Mouse (Mus musculus) hindbrain, embryonic 15.5 days (tissue): Measurements from ENCODE around the gene Phxr2. TPM values are rescaled to one million over a fixed set of nuclear protein-coding genes. Genes with fewer than 3 reads are reported as not detected.

Source experiments
- ATAC-seq: fragments of 200-750 bp; cut with Nextera tagmentation; 2 replicates; pipeline ENCODE4 v1.8.0; 2017; ENCODE audit warnings: low read depth, moderate number of reproducible peaks, moderate TSS enrichment; ENCODE audit not compliant: low FRiP score
- H3K27ac ChIP-seq: fragments of 300-500 bp; sonication (generic); replicated peaks from 2 replicates; pipeline ENCODE4 v1.5.1; 2015; ENCODE audit warnings: mild to moderate bottlenecking, inconsistent platforms
- H3K27me3 ChIP-seq: fragments of 300-500 bp; sonication (generic); 2 replicates; pipeline ENCODE4 v1.6.1; 2015; ENCODE audit warnings: control low read depth, inconsistent platforms
- H3K36me3 ChIP-seq: fragments of 300-500 bp; sonication (generic); 2 replicates; pipeline ENCODE4 v1.6.1; 2015; ENCODE audit warnings: control low read depth, inconsistent platforms
- H3K4me1 ChIP-seq: fragments of 300-500 bp; sonication (generic); replicated peaks from 2 replicates; pipeline ENCODE4 v1.6.1; 2015; ENCODE audit warnings: control low read depth, inconsistent platforms
- H3K4me2 ChIP-seq: fragments of 300-500 bp; sonication (generic); 2 replicates; pipeline ENCODE4 v1.6.1; 2015; ENCODE audit warnings: moderate library complexity, mild to moderate bottlenecking, inconsistent platforms
- H3K4me3 ChIP-seq: fragments of 300-500 bp; sonication (generic); 2 replicates; pipeline ENCODE4 v1.5.1; 2015; ENCODE audit warnings: mild to moderate bottlenecking, inconsistent platforms
- H3K9ac ChIP-seq: fragments of 300-500 bp; sonication (generic); 2 replicates; pipeline ENCODE4 v1.6.1; 2015; ENCODE audit warnings: inconsistent platforms
- H3K9me3 ChIP-seq: fragments of 300-500 bp; sonication (generic); 2 replicates; pipeline ENCODE4 v1.6.1; 2016; ENCODE audit warnings: control low read depth, inconsistent platforms
- WGBS: fragments of 180-500 bp; shearing (Covaris S2); methylation state at CpG from one replicate; pipeline ENCODE4 v1.1.7; 2015; 5-methylcytosine and 5-hydroxymethylcytosine counted together
- polyA plus RNA-seq: library from polyadenylated mRNA; unstranded; fragments of >200 nt; fragmentation: Nextera tagmentation; extraction: Ambion mirVana; gene quantifications from 2 replicates; pipeline ENCODE4 v1.2.1, GENCODE M21; 2015

Phxr2 gene
- polyA plus RNA-seq, 1 experiment from 2014 or later = not detected

DNA sequence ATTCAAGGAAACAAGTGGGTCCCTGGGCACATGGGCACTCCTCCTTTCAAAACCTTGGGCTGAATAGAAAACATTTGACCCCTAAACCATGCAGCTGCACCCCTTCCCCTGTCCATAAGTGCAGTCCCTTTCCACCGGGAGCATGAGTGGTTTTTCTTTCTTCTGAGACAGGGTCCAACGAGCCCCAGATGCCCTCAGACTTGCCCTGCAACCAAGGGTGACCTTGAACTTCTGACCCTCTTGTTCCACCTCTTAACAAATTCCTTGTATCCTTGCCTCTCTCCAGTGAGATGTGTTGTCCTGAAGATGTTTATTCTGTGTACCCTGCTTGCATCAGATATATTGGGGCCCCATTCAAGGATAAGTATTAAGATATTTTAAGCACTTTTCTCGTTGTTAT is 12.6 kb downstream of the Phxr2 start:
- WGBS = 57% methylated on average over 3 of the region's 3 CpGs
- H3K9ac ChIP-seq = no peak overlapping the region
- no peak overlapping the region for H3K27ac ChIP-seq
- H3K27me3 ChIP-seq = no peaks in the 10 kb centered on the region
- H3K4me1 ChIP-seq = peaks cover 33% of the 10 kb centered on the region
- H3K36me3 ChIP-seq = peaks cover 9% of the 10 kb centered on the region; the same call in 1 of the 2 replicates
- ATAC-seq = no peak
- no peaks in the 10 kb centered on the region for H3K9me3 ChIP-seq
- H3K4me3 ChIP-seq = no peak overlapping the region
- H3K4me2 ChIP-seq = no peak overlapping the region

DNA sequence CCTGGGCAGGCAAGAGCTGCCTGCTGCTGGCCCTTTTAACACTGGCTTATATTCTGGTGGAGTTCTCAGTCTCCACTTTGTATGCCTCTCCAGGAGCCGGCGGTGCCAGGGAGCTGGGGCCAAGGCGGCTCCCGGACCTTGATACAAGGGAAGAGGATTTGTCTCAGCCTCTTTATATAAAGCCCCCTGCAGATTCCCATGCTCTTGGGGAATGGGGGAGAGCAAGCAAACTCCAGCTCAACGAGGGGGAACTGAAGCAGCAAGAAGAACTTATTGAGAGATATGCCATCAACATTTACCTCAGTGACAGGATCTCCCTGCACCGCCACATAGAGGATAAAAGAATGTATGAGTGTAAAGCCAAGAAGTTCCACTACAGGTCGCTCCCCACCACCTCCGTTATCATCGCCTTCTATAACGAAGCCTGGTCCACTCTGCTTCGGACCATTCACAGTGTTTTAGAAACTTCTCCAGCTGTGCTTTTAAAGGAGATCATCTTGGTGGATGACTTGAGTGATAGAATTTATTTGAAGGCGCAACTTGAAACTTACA is 17.6 kb downstream of the Phxr2 start:
- H3K4me1 ChIP-seq = peaks cover 52% of the 10 kb centered on the region

DNA sequence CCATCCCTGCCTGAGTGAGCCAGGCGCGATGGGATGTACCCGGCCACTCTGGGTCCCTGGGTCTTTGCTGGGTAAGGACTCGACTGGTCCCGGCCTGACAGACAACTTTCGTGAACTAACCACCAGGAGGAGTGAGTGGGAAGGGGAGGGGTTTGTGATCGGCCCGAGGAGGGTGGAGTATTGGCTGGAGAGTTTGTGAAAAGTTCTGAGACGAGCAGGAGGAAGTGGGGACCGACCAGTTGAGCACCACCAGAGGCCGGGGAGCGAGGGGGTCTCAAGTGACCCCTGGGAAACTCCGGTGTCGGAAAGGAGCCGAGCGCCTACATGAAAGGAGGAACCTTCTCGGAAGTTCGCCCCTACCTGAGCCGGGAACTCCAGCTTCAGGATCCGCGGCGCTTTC is 18.2 kb downstream of the Phxr2 start, which contains the start of gene Galnt4:
TSS of gene Galnt4 (plus strand) at position 196 of the 400 bp plus-strand sequence.
- peak within 1 kb of the TSS; percentile 89 for H3K27ac ChIP-seq
- peak; percentile 72 for ATAC-seq
- H3K4me2 ChIP-seq = peak within 1 kb of the TSS; percentile 89
- H3K4me1 ChIP-seq = peaks cover 49% of the 10 kb centered on the region
- no peaks in the 10 kb centered on the region for H3K9me3 ChIP-seq
- WGBS = 0% methylated on average over 22 of the region's 22 CpGs
- peak within 1 kb of the TSS; percentile 63 for H3K9ac ChIP-seq
- peaks cover 9% of the 10 kb centered on the region; the same call in 1 of the 2 replicates for H3K36me3 ChIP-seq
- no peaks in the 10 kb centered on the region for H3K27me3 ChIP-seq
- peak within 1 kb of the TSS; percentile 64 for H3K4me3 ChIP-seq

More for the DNA sequence above, 17.6 kb downstream of the Phxr2 start:
- Histone ChIP-seq H3K4me2 (peak overlapping the region; percentile 89), H3K9me3 (no peaks in the 10 kb centered on the region), H3K4me3 (peak overlapping the region; percentile 64), H3K36me3 (peaks cover 9% of the 10 kb centered on the region; the same call in 1 of the 2 replicates), H3K9ac (peak overlapping the region; percentile 63), H3K27me3 (no peaks in the 10 kb centered on the region), H3K27ac (no peak overlapping the region)
- WGBS = 38% methylated on average over 12 of the region's 12 CpGs
- no peak for ATAC-seq

DNA sequence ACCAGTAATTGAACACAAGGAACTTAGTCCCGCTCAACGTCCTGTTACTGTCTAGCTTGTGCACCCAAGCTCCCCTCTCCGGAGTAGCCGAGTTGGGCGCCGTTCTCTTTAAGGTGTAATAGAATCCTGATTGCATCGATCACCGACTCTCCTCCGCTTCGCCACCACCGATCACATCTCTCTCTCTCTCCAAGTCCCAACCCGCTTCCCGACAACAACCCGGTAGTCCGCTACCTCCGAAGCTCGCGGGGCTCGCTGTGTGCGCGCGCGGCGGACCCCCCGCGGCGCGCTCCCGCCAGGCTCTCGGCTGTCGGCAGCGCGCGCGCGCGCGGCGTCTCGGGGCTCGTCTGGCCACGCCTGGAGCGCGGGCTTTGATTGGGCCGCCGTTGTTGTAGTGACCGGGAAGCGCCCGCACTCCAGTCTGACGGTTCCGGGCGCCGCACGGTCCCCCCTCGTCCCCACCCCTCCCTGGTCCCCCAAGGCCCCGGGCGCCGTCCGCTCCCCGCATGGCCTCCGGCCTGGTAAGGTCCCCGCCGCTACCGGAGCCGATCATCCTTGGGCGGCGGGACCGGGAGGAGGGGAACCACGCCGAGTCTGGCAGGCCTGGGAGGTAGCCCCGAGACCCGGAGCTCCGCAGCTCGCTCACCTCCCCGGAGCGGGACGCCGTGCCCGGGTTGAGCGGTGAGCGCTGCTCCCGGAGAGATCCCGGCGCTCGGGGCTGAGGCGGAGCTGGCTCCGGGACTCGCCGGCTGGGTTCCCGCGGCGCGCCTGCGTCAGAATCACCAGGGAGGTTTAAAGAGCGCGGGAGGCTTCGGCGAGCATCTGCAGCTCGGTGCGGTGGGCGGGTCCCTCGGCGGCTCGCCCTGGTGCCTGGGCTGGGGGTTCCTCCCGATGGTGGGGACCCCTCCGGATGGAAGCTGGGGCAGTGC is 19.2 kb downstream of the Phxr2 start, which contains the start of gene Poc1b:
TSS of gene Poc1b (plus strand) at position 334 of the 929 bp plus-strand sequence.
- H3K36me3 ChIP-seq = peaks cover 9% of the 10 kb centered on the region; the same call in 1 of the 2 replicates
- peaks cover 41% of the 10 kb centered on the region for H3K4me1 ChIP-seq
- peak within 1 kb of the TSS; percentile 89 for H3K27ac ChIP-seq
- peak; percentile 96 for ATAC-seq
- H3K9me3 ChIP-seq = no peaks in the 10 kb centered on the region
- WGBS = under 1% methylated on average over 100 of the region's 106 CpGs
- peak within 1 kb of the TSS; percentile 89 for H3K4me2 ChIP-seq
- H3K9ac ChIP-seq = peak within 1 kb of the TSS; percentile 63
- H3K4me3 ChIP-seq = peak within 1 kb of the TSS; percentile 64
- no peaks in the 10 kb centered on the region for H3K27me3 ChIP-seq

DNA sequence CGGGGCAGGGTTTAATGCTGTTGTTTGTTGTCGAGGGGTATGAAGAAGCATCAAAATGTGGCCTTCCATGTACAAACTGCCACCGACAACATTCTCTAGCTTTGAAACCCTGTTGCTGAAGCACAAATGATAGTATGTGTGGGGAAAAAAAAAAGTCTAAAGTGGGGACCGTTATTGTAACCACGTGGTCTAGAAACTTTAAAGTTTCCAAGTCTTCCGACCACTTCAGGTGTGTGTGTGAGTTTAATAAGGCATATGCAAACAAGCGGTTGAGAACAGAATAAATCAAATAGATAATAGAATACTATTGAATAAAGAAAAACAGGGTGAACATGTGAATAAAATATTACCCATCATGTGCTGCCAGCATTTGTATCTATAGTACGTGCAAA is 19.8 kb downstream of the Phxr2 start:
- Histone ChIP-seq H3K9ac (peak overlapping the region; percentile 63), H3K36me3 (peaks cover 9% of the 10 kb centered on the region; the same call in 1 of the 2 replicates), H3K4me3 (peak overlapping the region; percentile 64), H3K4me2 (peak overlapping the region; percentile 89), H3K4me1 (peaks cover 37% of the 10 kb centered on the region), H3K9me3 (no peaks in the 10 kb centered on the region), H3K27ac (peak overlapping the region; percentile 89), H3K27me3 (no peaks in the 10 kb centered on the region)
- 31% methylated on average over 8 of the region's 8 CpGs for WGBS
- peak; percentile 2; the same call in 1 of the 2 replicates for ATAC-seq

DNA sequence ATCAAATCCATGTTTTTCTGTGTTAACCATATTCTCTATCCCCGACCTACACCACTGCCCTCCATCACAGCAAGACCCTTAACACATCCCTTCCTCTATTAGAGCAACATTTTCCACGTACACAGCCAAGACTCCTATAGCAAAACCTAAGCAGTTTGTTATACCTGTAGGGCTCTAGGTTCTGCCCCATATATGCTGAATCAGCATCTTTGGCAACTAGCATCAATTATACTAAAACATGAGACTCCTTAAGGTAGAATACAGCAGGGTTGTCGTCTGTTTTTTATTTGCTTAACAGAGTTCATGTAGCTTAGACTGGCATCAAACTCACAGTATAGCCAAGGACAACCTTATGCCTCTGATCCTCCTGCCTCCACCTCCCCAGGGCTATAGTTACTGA is 20.6 kb downstream of the Phxr2 start:
- Histone ChIP-seq H3K9me3 (no peaks in the 10 kb centered on the region), H3K4me1 (peaks cover 30% of the 10 kb centered on the region), H3K9ac (no peak overlapping the region), H3K36me3 (peaks cover 9% of the 10 kb centered on the region; the same call in 1 of the 2 replicates), H3K4me3 (no peak overlapping the region), H3K4me2 (peak overlapping the region; percentile 89; the same call in 1 of the 2 replicates), H3K27me3 (no peaks in the 10 kb centered on the region), H3K27ac (no peak overlapping the region)
- WGBS = 85% methylated on average over 3 of the region's 3 CpGs
- ATAC-seq = no peak

DNA sequence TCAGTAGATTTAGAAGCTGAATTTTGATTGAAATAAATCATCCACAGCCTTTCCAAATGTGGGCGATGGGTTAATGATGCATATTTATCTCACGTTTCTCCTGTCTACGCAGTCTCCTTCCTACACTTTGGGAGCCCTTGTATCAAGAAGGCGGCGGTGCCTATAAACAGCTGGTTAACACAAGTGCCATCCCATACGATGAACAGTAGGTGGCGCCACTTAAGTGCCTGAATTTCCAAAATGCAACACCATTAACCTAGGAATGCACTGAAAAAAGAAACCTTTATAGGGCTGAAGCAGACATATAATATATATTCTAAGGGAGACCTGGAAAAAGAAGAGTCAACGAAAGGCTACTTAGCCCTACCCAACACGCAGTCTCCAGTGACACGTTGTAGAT is 28.8 kb downstream of the Phxr2 start:
- no peak for ATAC-seq
- H3K9ac ChIP-seq = no peak overlapping the region
- WGBS = 76% methylated on average over 10 of the region's 10 CpGs
- H3K4me2 ChIP-seq = no peak overlapping the region
- H3K4me3 ChIP-seq = no peak overlapping the region
- H3K9me3 ChIP-seq = no peaks in the 10 kb centered on the region
- no peak overlapping the region for H3K27ac ChIP-seq
- H3K27me3 ChIP-seq = no peaks in the 10 kb centered on the region
- H3K36me3 ChIP-seq = no peaks in the 10 kb centered on the region
- H3K4me1 ChIP-seq = no peaks in the 10 kb centered on the region

DNA sequence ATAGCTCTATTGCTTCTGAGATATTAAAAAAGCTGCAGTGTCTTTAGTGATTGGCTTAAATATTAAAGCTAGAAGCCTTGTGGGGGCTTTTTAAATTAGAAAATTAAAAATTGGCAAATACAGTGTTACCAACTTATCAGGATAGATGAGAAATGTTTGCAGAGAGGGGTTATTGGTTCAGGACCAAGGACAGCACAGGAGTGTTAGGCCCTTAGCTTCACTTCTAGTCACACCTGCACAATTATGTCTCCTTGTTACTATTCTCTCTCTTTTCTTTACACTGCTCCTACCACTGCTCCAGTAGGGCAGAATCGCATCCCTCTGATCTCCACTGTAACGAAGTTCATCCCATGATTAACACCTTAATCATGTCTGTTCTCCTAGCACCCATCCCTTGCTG is 31.0 kb downstream of the Phxr2 start:
- Histone ChIP-seq H3K27me3 (no peaks in the 10 kb centered on the region), H3K9ac (no peak overlapping the region), H3K4me1 (no peaks in the 10 kb centered on the region), H3K4me2 (no peak overlapping the region), H3K9me3 (no peaks in the 10 kb centered on the region), H3K36me3 (no peaks in the 10 kb centered on the region), H3K27ac (no peak overlapping the region), H3K4me3 (no peak overlapping the region)
- 94% methylated on average over 2 of the region's 2 CpGs for WGBS
- no peak for ATAC-seq

DNA sequence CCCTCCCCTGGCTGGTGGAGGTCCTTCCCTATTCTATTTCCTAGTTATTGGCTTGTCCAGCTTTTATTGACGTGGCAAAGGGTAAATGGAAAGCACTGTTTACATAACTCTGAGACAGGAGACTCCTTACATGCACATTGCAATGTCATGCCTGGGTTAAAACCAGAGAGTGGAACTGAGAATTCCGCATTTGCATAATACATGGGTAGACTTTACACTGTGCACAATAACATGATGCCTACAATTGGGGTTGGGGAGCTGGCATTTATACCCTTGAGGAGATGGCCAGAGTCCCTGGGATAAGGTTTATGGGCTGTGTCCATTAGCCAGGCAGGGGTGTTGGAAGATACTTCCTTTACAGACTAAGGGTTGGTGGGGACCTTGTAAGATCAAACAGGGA is 32.8 kb downstream of the Phxr2 start:
- no peaks in the 10 kb centered on the region for H3K4me1 ChIP-seq
- no peak overlapping the region for H3K4me2 ChIP-seq
- H3K36me3 ChIP-seq = no peaks in the 10 kb centered on the region
- 88% methylated on average over 2 of the region's 2 CpGs for WGBS
- H3K27ac ChIP-seq = no peak overlapping the region
- ATAC-seq = no peak
- no peak overlapping the region for H3K4me3 ChIP-seq
- no peaks in the 10 kb centered on the region for H3K27me3 ChIP-seq
- H3K9ac ChIP-seq = no peak overlapping the region
- no peaks in the 10 kb centered on the region for H3K9me3 ChIP-seq

DNA sequence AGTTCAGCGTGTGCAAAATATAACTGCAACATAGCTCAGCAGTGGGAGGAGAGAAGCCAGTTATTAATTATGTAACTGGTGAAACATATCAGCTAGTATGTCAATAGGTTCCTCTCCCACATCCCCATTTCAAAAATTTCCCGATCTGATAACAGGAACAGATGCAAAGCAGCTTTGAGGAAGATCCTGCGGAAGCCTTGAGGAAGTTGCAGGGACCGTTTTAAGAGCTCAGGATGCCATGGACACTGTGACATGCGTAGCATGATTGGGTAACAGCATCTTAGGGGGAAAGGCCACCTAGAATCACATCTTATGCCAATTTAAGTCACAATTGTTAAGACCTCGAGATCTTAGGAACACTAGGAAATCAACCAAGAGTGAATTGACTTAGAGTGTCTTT is 36.2 kb downstream of the Phxr2 start:
- ATAC-seq = no peak
- Histone ChIP-seq H3K4me1 (peaks cover 3% of the 10 kb centered on the region; the same call in 1 of the 2 replicates), H3K4me2 (no peak overlapping the region), H3K36me3 (no peaks in the 10 kb centered on the region), H3K27me3 (no peaks in the 10 kb centered on the region), H3K9ac (no peak overlapping the region), H3K27ac (no peak overlapping the region), H3K9me3 (no peaks in the 10 kb centered on the region), H3K4me3 (no peak overlapping the region)
- WGBS = 82% methylated on average over 6 of the region's 6 CpGs

DNA sequence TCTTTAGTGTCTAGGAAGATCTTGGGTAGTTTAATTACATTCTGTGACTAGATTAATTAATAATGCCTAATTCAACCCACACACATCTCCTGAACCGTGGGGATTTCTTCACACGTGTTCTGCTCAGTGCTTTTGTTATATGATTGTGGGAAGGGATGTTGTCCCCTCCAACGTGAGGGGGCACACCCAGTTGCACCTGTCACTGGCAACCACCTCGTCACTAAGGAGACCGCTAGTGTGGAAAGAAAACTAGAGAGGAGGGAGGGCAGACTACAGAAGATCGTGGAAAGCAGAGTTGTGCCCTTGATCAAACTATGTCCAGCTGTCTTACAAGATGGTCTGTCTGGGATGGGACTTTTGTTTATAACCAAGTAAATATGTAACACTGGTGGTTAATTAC is 40.1 kb downstream of the Phxr2 start:
- Histone ChIP-seq H3K36me3 (no peaks in the 10 kb centered on the region), H3K9me3 (no peaks in the 10 kb centered on the region), H3K4me1 (peaks cover 3% of the 10 kb centered on the region; the same call in 1 of the 2 replicates), H3K9ac (no peak overlapping the region), H3K27ac (no peak overlapping the region), H3K4me3 (no peak overlapping the region), H3K27me3 (no peaks in the 10 kb centered on the region), H3K4me2 (no peak overlapping the region)
- no peak for ATAC-seq
- WGBS = 68% methylated on average over 6 of the region's 6 CpGs

DNA sequence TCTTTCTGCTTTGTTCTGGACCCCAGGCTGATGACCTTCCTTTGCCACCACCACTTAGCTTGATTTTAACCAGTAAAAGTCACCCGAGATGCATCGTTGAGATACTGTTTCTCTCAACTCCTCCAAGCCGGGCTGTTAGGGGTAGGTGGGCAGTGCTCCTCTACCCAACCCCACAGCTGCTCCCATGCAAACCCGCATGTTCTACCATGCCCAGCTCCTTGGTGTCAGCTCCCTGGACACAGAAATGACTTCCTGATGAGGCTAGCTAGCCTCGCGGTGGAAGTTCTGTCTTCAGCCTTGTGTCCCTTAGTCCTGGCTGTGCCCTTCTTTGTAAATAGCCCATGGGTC is 40.9 kb downstream of the Phxr2 start:
- WGBS = 60% methylated on average over 6 of the region's 6 CpGs
- no peak overlapping the region for H3K9ac ChIP-seq
- no peaks in the 10 kb centered on the region for H3K36me3 ChIP-seq
- peaks cover 3% of the 10 kb centered on the region; the same call in 1 of the 2 replicates for H3K4me1 ChIP-seq
- no peak overlapping the region for H3K27ac ChIP-seq
- no peaks in the 10 kb centered on the region for H3K9me3 ChIP-seq
- no peak overlapping the region for H3K4me3 ChIP-seq
- H3K4me2 ChIP-seq = no peak overlapping the region; the same call in 1 of the 2 replicates
- ATAC-seq = peak; percentile 60
- no peaks in the 10 kb centered on the region for H3K27me3 ChIP-seq
